Mouse (Mus musculus): ENCODE results near the gene Gm14325. TPM values are rescaled to one million over a fixed set of nuclear protein-coding genes. Genes with fewer than 3 reads are reported as not detected.

Gm14325 gene
- polyA plus RNA-seq, 1 experiment from 2014 or later: 42.4 TPM

Other genes starting within 250 kb of the Gm14325 start
- 6.8 and 8.8 TPM in 2 replicates for gene Gm14322, start 81.0 kb downstream of the Gm14325 start, polyA plus RNA-seq (2014; fragmentation: Nextera tagmentation; extraction: Ambion mirVana)
- gene Gm14327, start 56.8 kb upstream of the Gm14325 start, polyA plus RNA-seq (2014; fragmentation: Nextera tagmentation; extraction: Ambion mirVana): 2.0 TPM in 2 replicates
- 0.84 TPM in 1 of 2 replicates, not detected in the other for gene Zfp972, start 85.3 kb upstream of the Gm14325 start, polyA plus RNA-seq (2014; fragmentation: Nextera tagmentation; extraction: Ambion mirVana)
- 15.3 and 17.5 TPM in 2 replicates for gene Gm14326, start 117.0 kb upstream of the Gm14325 start, polyA plus RNA-seq (2014; fragmentation: Nextera tagmentation; extraction: Ambion mirVana)
- 9.0 and 9.4 TPM in 2 replicates for gene Zfp971, start 182.9 kb upstream of the Gm14325 start, polyA plus RNA-seq (2014; fragmentation: Nextera tagmentation; extraction: Ambion mirVana)
- gene Zfp931, start 238.1 kb upstream of the Gm14325 start, polyA plus RNA-seq (2014; fragmentation: Nextera tagmentation; extraction: Ambion mirVana): 12.1 and 14.5 TPM in 2 replicates